In the genomic region with DNA sequence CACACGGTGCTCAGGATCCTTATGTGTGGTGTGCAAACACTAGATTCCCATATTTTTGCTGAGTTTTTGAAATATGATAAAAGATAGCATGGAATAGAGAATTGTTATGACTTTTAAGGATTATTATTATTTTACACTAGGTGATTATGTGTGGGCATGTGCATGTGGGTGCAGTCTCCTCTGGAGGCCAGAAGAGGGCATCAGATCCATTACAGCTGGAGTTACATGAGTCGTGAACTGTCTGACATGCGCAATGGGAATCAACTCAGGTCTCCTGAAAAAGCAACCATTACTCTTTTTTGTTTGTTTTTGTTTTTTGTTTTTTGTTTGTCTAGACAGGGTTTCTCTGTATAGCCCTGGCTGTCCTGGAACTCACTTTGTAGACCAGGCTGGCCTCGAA, we compare ENCODE assay signal across 20 mouse cellular contexts. TPM values are rescaled to one million over a fixed set of nuclear protein-coding genes. Genes with fewer than 3 reads are reported as not detected.
DNase-seq lines count a peak whose midpoint lies in the region; ATAC-seq and TF ChIP-seq lines count a peak whose summit lies in the region.
"Had no signal": no experiment of that assay in that cellular context is flagged by ENCODE, and none has a peak within 500 bp of the region (broad histone marks: within the 10 kb centered on the region; RNA-seq: fewer than 3 reads in every experiment).

No protein-coding gene starts in this region.

- peak; percentile 19; the same call in 1 of the 2 replicates for TF ChIP-seq CTCF in hindbrain, postnatal 0 days (IDR thresholded peaks at IDR 0.05; ENCODE audit: low read depth)
- 0 out of 2 replicates have a peak, but pooled peaks have one; percentile 9 for TF ChIP-seq CTCF in lung, adult 2 months (IDR thresholded peaks at IDR 0.05; ENCODE audit: insufficient read depth, low read length)
- peak; percentile 59 for TF ChIP-seq CTCF in ES-Bruce4 (IDR thresholded peaks at IDR 0.05; ENCODE audit: low read depth, low read length)
- TF ChIP-seq CTCF in stomach, postnatal 0 days (IDR thresholded peaks at IDR 0.05; ENCODE audit: low read depth): peak; percentile 28

- H3K9me3 ChIP-seq in hindbrain, postnatal 0 days (ENCODE audit: low read length): no peaks in the 10 kb centered on the region
- no peaks in the 10 kb centered on the region for H3K9me3 ChIP-seq in hindbrain, embryonic 12.5 days (replicated peaks)
- H3K9me3 ChIP-seq in ES-Bruce4 (replicated peaks; ENCODE audit: control insufficient read depth, insufficient read depth, low read length, poor library complexity, severe bottlenecking): no peaks in the 10 kb centered on the region
- no peaks in the 10 kb centered on the region for H3K9me3 ChIP-seq in stomach, postnatal 0 days (ENCODE audit: control insufficient read depth, low read length)

- 90% methylated on average over 4 of the region's 4 CpGs for WGBS in hindbrain, postnatal 0 days
- WGBS in hindbrain, embryonic 12.5 days: 95% methylated on average over 4 of the region's 4 CpGs
- WGBS in lung, adult 2 months: 82% methylated on average over 4 of the region's 4 CpGs
- 81% methylated on average over 4 of the region's 4 CpGs for WGBS in stomach, postnatal 0 days

- no peak for ATAC-seq in hindbrain, postnatal 0 days
- no peak for ATAC-seq in hindbrain, embryonic 12.5 days (ENCODE audit: low FRiP score)
- no peak for ATAC-seq in stomach, postnatal 0 days (ENCODE audit: low FRiP score, low TSS enrichment)

- no peaks in the 10 kb centered on the region for H3K27me3 ChIP-seq in hindbrain, postnatal 0 days (ENCODE audit: insufficient read depth, low read length)
- H3K27me3 ChIP-seq in hindbrain, embryonic 12.5 days: no peaks in the 10 kb centered on the region
- H3K27me3 ChIP-seq in ES-Bruce4 (ENCODE audit: control insufficient read depth, insufficient read depth, low read length, poor library complexity, severe bottlenecking): no peaks in the 10 kb centered on the region
- H3K27me3 ChIP-seq in stomach, postnatal 0 days (ENCODE audit: control insufficient read depth, insufficient read depth, low read length): no peaks in the 10 kb centered on the region

- DNase-seq in hindbrain, postnatal 0 days (ENCODE audit: low spot score): no peak
- DNase-seq in lung, adult 2 months: no peak
- DNase-seq in lung, postnatal 25 days (ENCODE audit: low spot score): no peak
- DNase-seq in stomach, postnatal 0 days (ENCODE audit: low spot score): no peak
- no peak for DNase-seq in spleen, postnatal 4 days (ENCODE audit: low spot score in 2 of 2)
- DNase-seq: adrenal gland, postnatal 36 days; cerebellum, adult 9-10 months; gastrocnemius, postnatal 25 days; heart, postnatal 14 days; kidney, adult 18-20 months; kidney, postnatal 36 days; left cerebral cortex, postnatal 4 days; lung, postnatal 36 days; thymus, postnatal 4 days had no signal

- H3K36me3 ChIP-seq in hindbrain, postnatal 0 days (ENCODE audit: insufficient read depth, low read length): no peaks in the 10 kb centered on the region
- no peaks in the 10 kb centered on the region for H3K36me3 ChIP-seq in hindbrain, embryonic 12.5 days
- no peaks in the 10 kb centered on the region for H3K36me3 ChIP-seq in ES-Bruce4 (ENCODE audit: control insufficient read depth, insufficient read depth, low read length, poor library complexity, severe bottlenecking)
- no peaks in the 10 kb centered on the region for H3K36me3 ChIP-seq in stomach, postnatal 0 days (ENCODE audit: control insufficient read depth, insufficient read depth, low read length)

- no peak overlapping the region for H3K9ac ChIP-seq in hindbrain, postnatal 0 days (replicated peaks; ENCODE audit: low read length)
- no peak overlapping the region for H3K9ac ChIP-seq in hindbrain, embryonic 12.5 days
- no peak overlapping the region for H3K9ac ChIP-seq in ES-Bruce4 (ENCODE audit: low read depth, poor library complexity, severe bottlenecking)
- no peak overlapping the region for H3K9ac ChIP-seq in stomach, postnatal 0 days (ENCODE audit: low read length)
- H3K9ac ChIP-seq: hindbrain, embryonic 14.5 days had no signal

- TF ChIP-seq EP300 in ES-Bruce4 (IDR thresholded peaks at IDR 0.05; ENCODE audit: insufficient read depth, low read depth, low read length): no peak
- no peak for TF ChIP-seq EP300 in stomach, postnatal 0 days (optimal IDR thresholded peaks at IDR 0.05)

- H3K4me3 ChIP-seq in hindbrain, postnatal 0 days (ENCODE audit: low read length): no peak overlapping the region
- no peak overlapping the region for H3K4me3 ChIP-seq in hindbrain, embryonic 12.5 days
- H3K4me3 ChIP-seq in lung, adult 2 months (replicated peaks; ENCODE audit: extremely low read depth, low read depth, low read length): no peak overlapping the region
- H3K4me3 ChIP-seq in ES-Bruce4 (ENCODE audit: low read depth, low read length): no peak overlapping the region
- H3K4me3 ChIP-seq in stomach, postnatal 0 days (ENCODE audit: low read depth, low read length): no peak overlapping the region

- no peak for TF ChIP-seq POLR2A in lung, adult 2 months (IDR thresholded peaks at IDR 0.05; ENCODE audit: borderline replicate concordance, extremely low read depth, low read depth, low read length)
- no peak for TF ChIP-seq POLR2A in ES-Bruce4 (IDR thresholded peaks at IDR 0.05; ENCODE audit: insufficient read depth, low read length)

- no peak overlapping the region for H3K27ac ChIP-seq in hindbrain, postnatal 0 days
- H3K27ac ChIP-seq in hindbrain, embryonic 12.5 days: no peak overlapping the region
- no peak overlapping the region for H3K27ac ChIP-seq in ES-Bruce4 (ENCODE audit: insufficient read depth, low read length)
- no peak overlapping the region for H3K27ac ChIP-seq in stomach, postnatal 0 days (replicated peaks)
- H3K27ac ChIP-seq: hindbrain, embryonic 14.5 days had no signal

- no peaks in the 10 kb centered on the region; the same call in 1 of the 2 replicates for H3K4me1 ChIP-seq in hindbrain, postnatal 0 days (ENCODE audit: insufficient read depth, low read length)
- 0 out of 2 replicates have a peak, but pooled peaks cover 5% of the 10 kb centered on the region for H3K4me1 ChIP-seq in hindbrain, embryonic 12.5 days
- H3K4me1 ChIP-seq in lung, adult 2 months (ENCODE audit: control insufficient read depth, insufficient read depth, low read length): no peaks in the 10 kb centered on the region
- no peaks in the 10 kb centered on the region for H3K4me1 ChIP-seq in ES-Bruce4 (ENCODE audit: control insufficient read depth, insufficient read depth, low read length)
- 0 out of 2 replicates have a peak, but pooled peaks cover 3% of the 10 kb centered on the region for H3K4me1 ChIP-seq in stomach, postnatal 0 days (replicated peaks; ENCODE audit: control insufficient read depth, insufficient read depth)

- no peak overlapping the region for H3K4me2 ChIP-seq in hindbrain, postnatal 0 days (ENCODE audit: low read depth, low read length)
- H3K4me2 ChIP-seq in hindbrain, embryonic 12.5 days (replicated peaks): no peak overlapping the region
- no peak overlapping the region for H3K4me2 ChIP-seq in stomach, postnatal 0 days (replicated peaks; ENCODE audit: low read depth)
- H3K4me2 ChIP-seq: heart, embryonic 11.5 days; hindbrain, embryonic 14.5 days; midbrain, embryonic 11.5 days had no signal

RNA-seq across cellular contexts. Expression of a gene that starts 25.5 kb away (rescaled TPM):
- not detected in 2 replicates for total RNA-seq in hindbrain, postnatal 0 days (2014; rRNA removed)
- polyA plus RNA-seq in hindbrain, postnatal 0 days (2015; fragmentation: Nextera tagmentation; extraction: Ambion mirVana): 0.11 TPM in 1 of 2 replicates, not detected in the other
- polyA plus RNA-seq in hindbrain, embryonic 12.5 days (2016; fragmentation: Nextera tagmentation; extraction: Ambion mirVana): 0.12 TPM in 1 of 2 replicates, not detected in the other
- 4.8 and 5.3 TPM in 2 replicates for polyA plus RNA-seq in lung, adult 2 months (2012; rRNA removed)
- polyA plus RNA-seq in ES-Bruce4 (2011; ENCODE audit: insufficient read depth, insufficient read length, low read depth, missing spikeins): 1.0 and 2.6 TPM in 2 replicates
- 0.15 and 0.27 TPM in 2 replicates for polyA plus RNA-seq in stomach, postnatal 0 days (2015; fragmentation: Nextera tagmentation; extraction: Ambion mirVana)
- total RNA-seq: gastrocnemius, postnatal 25 days; layer of hippocampus, postnatal 14 days had no signal

RNA-seq across cellular contexts. Expression of a gene that starts 25.5 kb away (rescaled TPM):
- 236 and 284 TPM in 2 replicates for total RNA-seq in hindbrain, postnatal 0 days (2014; rRNA removed)
- polyA plus RNA-seq in hindbrain, postnatal 0 days (2015; fragmentation: Nextera tagmentation; extraction: Ambion mirVana): 105 TPM in 2 replicates
- 187 and 194 TPM in 2 replicates for polyA plus RNA-seq in hindbrain, embryonic 12.5 days (2016; fragmentation: Nextera tagmentation; extraction: Ambion mirVana)
- 192 and 233 TPM in 2 replicates for polyA plus RNA-seq in lung, adult 2 months (2012; rRNA removed)
- 11.4 and 13.8 TPM in 2 replicates for polyA plus RNA-seq in ES-Bruce4 (2011; ENCODE audit: insufficient read depth, insufficient read length, low read depth, missing spikeins)
- polyA plus RNA-seq in stomach, postnatal 0 days (2015; fragmentation: Nextera tagmentation; extraction: Ambion mirVana): 42.4 and 50.9 TPM in 2 replicates

RNA-seq across cellular contexts. Expression of a gene that starts 31.1 kb away (rescaled TPM):
- total RNA-seq in hindbrain, postnatal 0 days (2014; rRNA removed): 7.8 and 12.8 TPM in 2 replicates
- 5.5 and 6.1 TPM in 2 replicates for polyA plus RNA-seq in hindbrain, postnatal 0 days (2015; fragmentation: Nextera tagmentation; extraction: Ambion mirVana)
- polyA plus RNA-seq in hindbrain, embryonic 12.5 days (2016; fragmentation: Nextera tagmentation; extraction: Ambion mirVana): 30.8 and 30.9 TPM in 2 replicates
- 19.0 and 21.2 TPM in 2 replicates for polyA plus RNA-seq in lung, adult 2 months (2012; rRNA removed)
- 5.1 and 5.4 TPM in 2 replicates for polyA plus RNA-seq in ES-Bruce4 (2011; ENCODE audit: insufficient read depth, insufficient read length, low read depth, missing spikeins)
- 12.0 and 12.7 TPM in 2 replicates for polyA plus RNA-seq in stomach, postnatal 0 days (2015; fragmentation: Nextera tagmentation; extraction: Ambion mirVana)

Comparison
In these comparisons a context has a peak if more than half of its experiments do, and no peak if none do; other contexts are left out.
1. CTCF ChIP-seq: peak in every context shown above with its lines; median percentile 59 in ES-Bruce4; 28 in stomach, postnatal 0 days; 19 in hindbrain, postnatal 0 days; 9 in lung, adult 2 months.